Mouse (Mus musculus): ENCODE measurements around the gene Rev1.

DNA sequence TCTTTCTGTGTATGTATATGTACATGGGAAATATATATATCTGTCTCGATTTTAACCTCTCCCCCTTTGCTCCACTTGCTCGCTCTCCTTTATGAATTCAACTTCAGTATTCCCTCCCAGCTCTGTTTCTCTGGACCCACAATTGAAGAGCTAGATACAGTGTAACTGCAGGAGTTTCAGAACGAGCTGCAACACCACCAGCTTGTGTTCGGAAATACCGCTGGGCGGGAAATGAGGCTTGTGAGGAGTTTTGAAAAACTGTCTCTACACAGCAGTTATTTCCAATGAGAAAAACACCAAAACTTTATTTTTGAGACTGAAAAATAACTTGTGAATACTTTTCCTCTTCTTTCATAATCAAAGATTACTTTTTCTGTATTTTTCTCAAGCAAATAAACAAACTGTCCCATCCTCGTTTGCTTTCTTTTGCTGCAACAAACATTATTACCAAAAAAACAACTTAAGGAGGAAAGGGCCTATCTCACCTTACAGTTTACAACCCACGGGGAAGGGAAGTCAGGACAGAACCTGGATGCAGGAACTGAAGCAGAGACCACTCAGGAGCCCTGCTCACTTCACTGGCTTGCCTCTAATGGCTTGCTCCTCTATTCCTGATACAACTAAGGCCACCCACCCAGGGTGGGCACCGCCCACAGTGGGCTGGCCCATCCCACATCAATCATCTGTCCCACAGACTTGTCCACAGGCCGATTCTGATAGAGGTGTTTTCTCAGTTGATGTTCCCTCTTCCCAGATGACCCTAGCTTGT, 1.3 kb upstream of the Rev1 start:
- TF ChIP-seq GATA1 (IDR thresholded peaks at IDR 0.05; ENCODE audit: low read length) (no peak), TAL1 (IDR thresholded peaks at IDR 0.05; ENCODE audit: low read length) (no peak)

Data from erythroblast, embryonic 14.5 days (primary cell).